Mouse (Mus musculus): ENCODE data around the gene Aoc3.

DNA sequence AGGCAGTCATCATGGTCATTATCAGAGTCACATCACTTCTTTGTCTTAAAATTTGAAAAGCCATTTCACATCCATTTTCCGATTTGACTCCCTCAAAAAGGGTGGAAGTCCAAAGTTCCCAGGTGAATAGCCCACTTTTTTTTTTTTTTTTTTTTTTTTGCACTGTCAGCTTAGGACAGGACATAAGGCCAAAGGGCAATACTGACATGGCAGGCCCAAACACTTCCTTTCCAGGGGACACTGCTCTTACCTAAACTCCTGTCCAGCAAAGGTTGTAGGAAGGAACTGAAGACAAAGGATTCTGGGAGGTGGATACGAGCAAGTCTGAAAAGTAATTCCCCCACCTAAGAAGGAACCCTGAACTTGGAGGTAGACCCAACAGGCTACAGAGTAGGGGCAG is 25.5 kb downstream of the Aoc3 start:
- TF ChIP-seq EP300 (IDR thresholded peaks at IDR 0.05; ENCODE audit: low read depth) (no peak), CTCF (IDR thresholded peaks at IDR 0.05; ENCODE audit: low read depth) (no peak)

Data from liver, postnatal 0 days (tissue).